Mouse (Mus musculus): ENCODE data around the gene Eri2.

The Eri2 gene

DNA sequence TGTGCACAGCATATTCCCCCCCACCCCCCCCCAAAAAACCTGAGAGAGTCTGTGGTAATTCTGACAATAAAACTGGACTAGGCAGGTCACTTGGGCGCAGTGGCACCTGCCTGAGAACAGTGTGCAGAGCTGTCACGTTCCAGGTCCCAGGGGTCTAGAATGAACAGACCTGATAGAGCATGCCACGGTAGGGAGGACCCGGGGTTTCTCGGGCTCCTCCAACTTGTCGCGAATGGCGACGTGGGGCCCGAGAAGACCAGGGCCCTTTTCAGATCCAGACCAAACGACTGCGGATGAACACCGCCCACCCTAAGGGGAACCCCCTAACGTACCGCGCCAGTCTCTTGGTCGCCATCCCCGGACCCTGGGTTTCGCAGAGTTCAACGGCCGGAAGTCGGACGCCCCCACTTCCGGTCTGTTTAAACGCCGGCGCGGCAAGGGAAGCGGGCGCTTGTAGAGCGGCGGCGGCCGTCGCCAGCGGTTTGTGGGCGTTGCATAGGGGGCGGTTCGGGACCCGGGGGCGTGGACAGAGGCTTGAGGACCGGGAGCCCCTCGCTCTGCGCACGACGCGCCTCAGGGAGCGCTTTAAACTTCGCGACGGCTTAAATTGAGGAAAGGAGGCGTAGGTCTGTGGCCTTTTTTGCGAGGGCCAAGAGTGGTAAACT lies at the start of gene Eri2, which contains the start of gene Rexo5:
Eri2 (minus strand) TSS at position 473 of the 665 bp plus-strand sequence.
Rexo5 (plus strand) TSS at position 421 of the 665 bp plus-strand sequence.
- DNase-seq (ENCODE audit: low spot score in 2 of 2) = peak; percentile 78 to 87

DNA sequence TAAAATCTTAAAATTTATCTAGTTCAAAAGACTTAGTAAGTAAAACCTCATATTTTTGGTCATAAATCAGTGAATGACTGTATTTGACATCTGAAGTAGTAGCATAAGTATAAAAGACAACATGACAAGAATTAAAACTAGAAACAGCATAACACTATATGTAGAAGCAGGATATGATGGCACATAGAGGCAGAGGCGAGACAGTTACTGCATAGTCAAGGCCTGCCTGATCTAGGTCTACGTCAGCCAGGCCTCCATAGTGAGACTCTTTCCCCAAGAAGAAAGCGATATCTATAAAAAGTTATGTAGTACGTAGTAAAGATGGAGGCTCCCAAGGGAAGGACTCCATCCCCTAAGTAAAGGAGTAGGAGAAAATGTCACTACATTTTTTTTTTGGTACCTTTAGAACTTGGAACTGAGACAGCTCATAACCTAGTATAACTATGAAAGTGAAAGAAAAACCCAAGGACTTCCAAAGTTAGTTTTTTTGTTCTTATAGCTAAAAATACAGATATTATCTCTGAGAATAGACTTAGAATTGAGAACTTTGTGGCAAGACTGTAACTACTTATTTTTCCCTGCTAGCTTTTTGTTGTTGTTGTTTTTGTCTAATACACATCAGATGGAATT lies 48.1 kb upstream of the Eri2 start:
- no peak for DNase-seq (ENCODE audit: low spot score in 2 of 2)

- DNase-seq (ENCODE audit: low spot score in 2 of 2) = no peak
These were observed 42.3 kb upstream of the Eri2 start for GRCm38 (mm10) chr7:119835996-119836777.

GRCm38 (mm10) chr7:119835371-119835770 lies 41.5 kb upstream of the Eri2 start:
- DNase-seq (ENCODE audit: low spot score in 2 of 2) = no peak

- no peak for DNase-seq (ENCODE audit: low spot score in 2 of 2)
These were observed 14.9 kb upstream of the Eri2 start for GRCm38 (mm10) chr7:119808723-119809122.

GRCm38 (mm10) chr7:119807396-119807795 lies 13.5 kb upstream of the Eri2 start:
- no peak for DNase-seq (ENCODE audit: low spot score in 2 of 2)

DNA sequence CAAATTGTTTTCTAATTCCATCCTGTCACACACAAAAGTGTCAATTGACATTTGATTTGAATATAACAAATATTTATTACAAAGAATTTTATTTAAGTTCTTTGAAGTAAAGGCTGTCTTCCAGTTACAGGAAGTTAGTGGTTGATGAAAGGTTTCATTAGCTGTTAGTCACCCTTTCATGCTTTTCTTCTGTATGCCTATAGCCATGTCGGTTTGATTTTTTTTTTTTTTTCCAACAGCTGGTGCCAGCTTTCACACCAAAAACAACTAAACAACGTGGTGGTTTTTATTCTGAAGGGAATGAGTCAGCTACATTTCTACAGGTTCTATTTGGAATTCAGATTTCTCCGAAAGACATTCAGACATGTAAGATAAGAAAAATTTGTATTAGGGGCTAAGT lies 7.1 kb upstream of the Eri2 start:
- no peak for DNase-seq (ENCODE audit: low spot score in 2 of 2)

- DNase-seq (ENCODE audit: low spot score in 2 of 2) = no peak
These were observed 6.6 kb upstream of the Eri2 start for GRCm38 (mm10) chr7:119800488-119800887.

- no peak for DNase-seq (ENCODE audit: low spot score in 2 of 2)
These were observed 1.5 kb upstream of the Eri2 start for GRCm38 (mm10) chr7:119795311-119795710.

- no peak for DNase-seq (ENCODE audit: low spot score in 2 of 2)
These were observed 387 bp upstream of the Eri2 start for GRCm38 (mm10) chr7:119794251-119794638.

DNA sequence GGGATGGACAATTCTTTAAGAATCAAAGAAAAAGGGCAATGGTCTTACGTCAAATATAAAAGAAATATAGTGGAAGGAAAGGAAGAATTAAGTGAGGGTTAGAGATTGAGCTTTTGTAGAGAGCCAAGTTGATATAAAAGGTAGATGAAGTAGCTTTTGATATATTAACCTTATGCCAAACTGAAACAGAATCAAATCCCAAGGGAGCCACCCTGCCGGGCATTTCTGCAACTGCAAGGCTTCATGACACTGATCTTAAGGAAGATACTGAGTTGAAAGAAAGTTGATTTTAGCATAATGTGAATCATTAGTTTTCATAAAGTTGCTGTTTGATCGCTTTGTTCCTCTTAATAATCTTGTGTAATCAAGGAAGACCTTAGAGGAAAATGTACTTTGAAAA lies 4.8 kb downstream of the Eri2 start:
- DNase-seq (ENCODE audit: low spot score in 2 of 2) = no peak

- DNase-seq (ENCODE audit: low spot score in 2 of 2) = no peak
These were observed 8.9 kb downstream of the Eri2 start for GRCm38 (mm10) chr7:119784908-119785307.

DNA sequence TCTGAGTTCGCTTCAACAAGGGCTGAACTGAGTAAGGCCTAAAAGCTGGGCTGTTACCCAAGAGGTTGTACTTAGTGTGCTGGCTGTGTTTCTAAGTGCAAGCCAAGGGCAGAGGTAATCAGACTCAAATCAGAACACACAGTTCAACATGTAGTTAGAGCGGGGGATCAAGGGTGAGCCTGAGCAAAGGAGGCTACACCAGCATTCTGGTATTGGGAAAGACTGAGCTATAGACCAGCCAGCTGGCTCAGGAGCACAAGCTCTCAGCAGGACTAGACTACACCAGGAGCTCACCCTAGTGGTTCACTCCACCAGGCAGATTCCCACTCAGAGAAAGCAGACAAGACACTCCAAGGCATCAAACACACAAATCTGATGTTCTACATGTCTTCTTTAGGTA lies 10.4 kb downstream of the Eri2 start:
- peak in 1 of 2 experiments; percentile 38 for DNase-seq (ENCODE audit: low spot score in 2 of 2)

- no peak for DNase-seq (ENCODE audit: low spot score in 2 of 2)
These were observed 24.0 kb downstream of the Eri2 start for GRCm38 (mm10) chr7:119769895-119770294.

GRCm38 (mm10) chr7:119766996-119767395 lies 26.9 kb downstream of the Eri2 start:
- DNase-seq (ENCODE audit: low spot score in 2 of 2) = no peak

GRCm38 (mm10) chr7:119764377-119764776 lies 29.5 kb downstream of the Eri2 start:
- no peak for DNase-seq (ENCODE audit: low spot score in 2 of 2)

DNA sequence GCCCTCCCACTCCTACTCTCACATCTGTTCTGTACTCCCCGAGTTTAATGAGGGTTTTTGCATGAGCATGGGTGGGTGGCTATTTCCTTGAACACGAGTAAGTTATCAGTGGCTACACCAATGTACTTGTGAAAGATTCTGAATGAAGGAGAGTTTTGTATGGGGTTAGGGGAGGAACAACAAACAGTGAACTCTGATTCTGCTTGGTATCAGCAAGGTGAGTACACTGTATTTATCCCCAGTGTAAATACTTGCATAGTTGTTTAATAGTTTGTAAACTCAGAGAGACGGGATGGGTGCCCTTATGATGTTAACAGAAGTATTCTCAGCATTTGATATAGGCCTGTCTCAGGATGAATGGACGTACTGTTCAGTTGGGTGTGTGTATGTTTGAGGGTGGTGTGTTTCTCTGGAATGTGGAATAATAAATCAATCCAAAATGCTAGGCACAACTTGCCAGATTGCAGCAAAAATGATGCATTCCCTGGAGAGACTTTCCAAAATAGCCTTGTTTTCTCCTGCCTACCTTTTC lies 31.6 kb downstream of the Eri2 start:
- no peak for DNase-seq (ENCODE audit: low spot score in 2 of 2)

DNA sequence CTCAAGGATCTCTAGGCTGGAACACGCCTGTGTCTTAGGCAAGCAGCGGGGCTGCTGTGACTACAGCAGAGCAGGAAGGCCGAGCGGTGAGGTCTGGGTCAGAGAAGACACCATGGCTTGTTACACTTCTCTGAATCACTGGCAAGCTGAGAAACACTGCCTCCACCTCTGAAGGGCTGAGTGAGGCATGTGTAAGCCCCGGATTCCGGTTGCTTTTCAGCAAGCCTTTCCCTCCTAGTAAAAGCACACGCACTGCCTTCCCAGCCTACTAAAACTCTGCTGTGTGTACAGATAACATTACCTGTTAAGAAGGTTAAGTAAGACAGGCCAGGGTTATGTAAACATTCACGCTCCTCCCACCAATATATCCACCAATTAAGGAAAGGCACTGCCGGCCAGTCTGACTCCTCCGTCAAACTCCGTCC lies 33.3 kb downstream of the Eri2 start, which contains the start of gene Acsm3:
Acsm3 (plus strand) TSS at position 397 of the 425 bp plus-strand sequence.
- no peak for DNase-seq (ENCODE audit: low spot score in 2 of 2)

DNA sequence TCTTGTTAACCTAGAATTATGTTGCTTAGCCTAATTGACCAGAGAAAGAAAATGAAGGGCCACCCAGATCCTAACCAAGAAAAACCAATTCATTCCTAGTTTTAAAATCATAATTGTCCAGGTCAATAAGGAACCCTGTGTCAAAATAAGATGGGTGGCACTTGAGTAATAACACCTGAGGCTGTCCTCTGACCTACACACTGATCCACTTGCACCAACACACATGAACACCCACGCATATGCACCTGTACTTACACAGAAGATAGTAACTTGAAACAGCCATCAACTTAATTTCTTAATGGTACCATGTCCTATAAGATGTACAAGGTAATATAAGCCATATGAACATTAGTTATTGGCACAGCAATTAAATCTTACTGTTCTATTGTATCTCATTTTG lies 40.2 kb downstream of the Eri2 start:
- DNase-seq (ENCODE audit: low spot score in 2 of 2) = no peak

DNA sequence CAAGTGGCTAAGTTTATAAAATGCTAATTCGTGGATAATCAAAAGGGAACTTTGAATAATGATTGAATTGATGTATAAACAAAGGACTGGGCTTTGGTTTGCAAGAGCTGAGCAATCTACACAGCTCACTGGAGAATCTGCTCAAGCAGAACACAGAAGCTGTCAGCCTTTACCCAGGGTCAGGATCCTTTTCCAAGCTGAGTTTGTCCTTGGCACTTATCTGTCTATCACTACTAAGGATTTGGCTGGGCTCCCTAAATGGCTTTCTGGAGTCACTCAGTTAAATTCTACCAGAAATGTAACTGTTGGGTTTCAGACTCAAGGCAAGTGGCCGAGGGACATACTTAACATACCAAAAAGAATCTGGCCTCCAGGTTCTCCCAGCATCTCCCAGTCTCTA lies 43.9 kb downstream of the Eri2 start:
- no peak for DNase-seq (ENCODE audit: low spot score in 2 of 2)

DNA sequence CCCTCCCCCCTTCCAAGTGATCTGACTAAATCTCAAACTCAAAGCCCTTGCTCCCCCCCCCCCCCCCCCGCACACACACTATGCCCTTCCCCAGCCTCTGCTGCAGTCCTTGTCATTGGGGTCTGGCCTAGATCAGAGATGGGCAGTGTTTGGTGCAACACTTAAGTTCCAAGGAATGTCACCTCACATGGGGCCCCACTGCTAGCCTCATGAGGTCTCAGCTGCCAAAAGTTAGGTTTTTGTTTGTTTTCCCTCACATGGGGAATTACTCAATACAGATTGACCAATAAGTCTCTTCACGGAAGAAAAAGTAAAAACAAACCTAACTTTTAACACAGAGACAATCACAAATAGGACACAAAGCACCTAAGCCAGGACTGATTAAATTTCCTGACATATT lies 45.1 kb downstream of the Eri2 start:
- no peak for DNase-seq (ENCODE audit: low spot score in 2 of 2)

DNA sequence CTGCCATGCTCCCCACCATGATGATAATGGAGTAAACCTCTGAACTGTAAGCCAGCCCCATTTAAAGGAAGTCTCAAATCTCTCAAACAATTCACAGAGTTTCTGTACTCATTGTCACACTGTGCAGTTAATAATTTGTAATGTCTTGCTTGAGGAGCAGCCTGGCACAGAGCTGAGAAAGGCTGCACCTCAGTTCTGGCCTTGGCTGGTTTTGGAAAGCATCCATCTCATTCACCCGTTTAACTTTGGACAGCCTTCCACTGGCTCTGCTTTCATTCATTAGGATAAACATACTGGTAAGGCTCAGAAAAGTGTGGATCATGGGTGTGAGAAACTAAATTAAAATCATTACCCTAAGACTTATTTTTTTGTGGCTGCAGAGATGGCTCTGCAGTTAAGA lies 48.0 kb downstream of the Eri2 start:
- DNase-seq (ENCODE audit: low spot score in 2 of 2) = no peak
